Mouse (Mus musculus): ENCODE data around the gene Prpf40b. TPM values are rescaled to one million over a fixed set of nuclear protein-coding genes. Genes with fewer than 3 reads are reported as not detected.

Gene Prpf40b
- total and polyA plus RNA-seq, 3 experiments = 24.7 to 46.4 TPM; not detected in 1

- peaks cover 4 to 11% of the 10 kb centered on the region in 2 experiments; a peak in 3 of 4 replicates for H3K4me1 ChIP-seq (ENCODE audit: control insufficient read depth in 1 of 2, insufficient read depth in 2 of 2, low read length in 2 of 2)
- TF ChIP-seq ELF1 (IDR thresholded peaks at IDR 0.05; ENCODE audit: low read depth, low read length) (no peak), TBP (IDR thresholded peaks at IDR 0.05; ENCODE audit: low read depth, low read length) (no peak), NRF1 (IDR thresholded peaks at IDR 0.05; ENCODE audit: insufficient read depth, low read depth, low read length, poor library complexity, severe bottlenecking) (no peak), SIN3A (IDR thresholded peaks at IDR 0.05; ENCODE audit: low read length) (no peak), ZMIZ1 (IDR thresholded peaks at IDR 0.05; ENCODE audit: low read depth, low read length) (no peak), MAZ (IDR thresholded peaks at IDR 0.05; ENCODE audit: low read depth, low read length) (no peak), UBTF (IDR thresholded peaks at IDR 0.05; ENCODE audit: borderline replicate concordance, insufficient read depth, low read depth, low read length) (no peak), MEF2A (IDR thresholded peaks at IDR 0.05; ENCODE audit: extremely low read depth, insufficient replicate concordance, low read depth, low read length, poor library complexity, severe bottlenecking) (no peak), MXI1 (IDR thresholded peaks at IDR 0.05; ENCODE audit: low read depth, low read length) (no peak), NELFE (IDR thresholded peaks at IDR 0.05; ENCODE audit: low read depth, low read length) (no peak), E2F4 (IDR thresholded peaks at IDR 0.05; ENCODE audit: borderline replicate concordance, low read depth, low read length) (no peak), GABPA (IDR thresholded peaks at IDR 0.05; ENCODE audit: low read depth, low read length) (no peak), MYB (IDR thresholded peaks at IDR 0.05; ENCODE audit: low read depth, low read length) (no peak)
- H3K36me3 ChIP-seq (ENCODE audit: control insufficient read depth in 1 of 2, insufficient read depth in 2 of 2, low read length in 2 of 2) = no peaks in the 10 kb centered on the region; a peak in 1 of 4 replicates
- H3K4me3 ChIP-seq (ENCODE audit: control insufficient read depth in 1 of 2, insufficient read depth in 1 of 2, low read depth in 2 of 2, low read length in 2 of 2) = no peak overlapping the region
- no peak for DNase-seq (ENCODE audit: low read depth, low spot score)
- peaks cover 22 to 24% of the 10 kb centered on the region in 2 experiments for H3K27me3 ChIP-seq (ENCODE audit: control insufficient read depth in 1 of 2, insufficient read depth in 2 of 2, low read length in 2 of 2)
- no peak overlapping the region for H3K27ac ChIP-seq (ENCODE audit: control insufficient read depth, low read depth, low read length)
- no peaks in the 10 kb centered on the region for H3K9me3 ChIP-seq (replicated peaks; ENCODE audit: insufficient read depth, low read length)
- H3K79me2 ChIP-seq (ENCODE audit: control insufficient read depth, insufficient read depth, low read length, poor library complexity) = no peaks in the 10 kb centered on the region
- H3K9ac ChIP-seq (ENCODE audit: control insufficient read depth, low read depth, low read length, poor library complexity, severe bottlenecking) = no peak overlapping the region
These were observed 49.4 kb downstream of the Prpf40b start for GRCm38 (mm10) chr15:99344148-99344870.

DNA sequence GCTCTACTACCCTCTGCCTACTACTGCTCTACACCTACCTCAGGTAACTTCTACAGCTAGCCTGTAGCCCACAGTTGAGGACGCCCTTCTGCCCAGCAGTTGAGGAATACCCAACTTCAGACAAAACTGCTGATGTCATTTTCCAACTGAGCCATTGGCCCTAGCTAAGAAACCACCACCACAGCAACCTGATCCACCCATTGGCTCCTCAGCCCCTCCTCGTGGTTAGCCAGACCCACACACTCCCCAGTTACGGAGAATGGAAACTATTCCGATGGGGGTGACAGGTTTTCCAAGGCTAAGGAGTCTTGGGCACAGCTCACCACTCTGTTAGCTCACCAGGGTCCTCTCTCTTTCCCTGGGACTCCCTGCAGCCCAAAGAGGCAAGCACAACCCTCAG is 50.1 kb downstream of the Prpf40b start:
- H3K36me3 ChIP-seq (ENCODE audit: control insufficient read depth in 1 of 2, insufficient read depth in 2 of 2, low read length in 2 of 2) = no peaks in the 10 kb centered on the region; a peak in 1 of 4 replicates
- no peaks in the 10 kb centered on the region for H3K79me2 ChIP-seq (ENCODE audit: control insufficient read depth, insufficient read depth, low read length, poor library complexity)
- H3K9me3 ChIP-seq (replicated peaks; ENCODE audit: insufficient read depth, low read length) = no peaks in the 10 kb centered on the region
- DNase-seq (ENCODE audit: low read depth, low spot score) = no peak
- H3K4me3 ChIP-seq (ENCODE audit: control insufficient read depth in 1 of 2, insufficient read depth in 1 of 2, low read depth in 2 of 2, low read length in 2 of 2) = no peak overlapping the region
- no peak overlapping the region for H3K27ac ChIP-seq (ENCODE audit: control insufficient read depth, low read depth, low read length)
- no peak overlapping the region for H3K9ac ChIP-seq (ENCODE audit: control insufficient read depth, low read depth, low read length, poor library complexity, severe bottlenecking)
- peaks cover 25 to 29% of the 10 kb centered on the region in 2 experiments for H3K27me3 ChIP-seq (ENCODE audit: control insufficient read depth in 1 of 2, insufficient read depth in 2 of 2, low read length in 2 of 2)
- H3K4me1 ChIP-seq (ENCODE audit: control insufficient read depth in 1 of 2, insufficient read depth in 2 of 2, low read length in 2 of 2) = peaks cover 4 to 11% of the 10 kb centered on the region in 2 experiments; a peak in 3 of 4 replicates
- TF ChIP-seq USF1 (IDR thresholded peaks at IDR 0.05; ENCODE audit: low read depth, low read length) (no peak), ELF1 (IDR thresholded peaks at IDR 0.05; ENCODE audit: low read depth, low read length) (no peak), SMC3 (IDR thresholded peaks at IDR 0.05; ENCODE audit: low read depth, low read length) (no peak), MAFK (IDR thresholded peaks at IDR 0.05; ENCODE audit: borderline replicate concordance, low read depth, low read length) (no peak), ZNF384 (IDR thresholded peaks at IDR 0.05; ENCODE audit: low read depth, low read length) (no peak), MYB (IDR thresholded peaks at IDR 0.05; ENCODE audit: low read depth, low read length) (no peak), RAD21 (IDR thresholded peaks at IDR 0.05; ENCODE audit: low read depth, low read length) (no peak), GABPA (IDR thresholded peaks at IDR 0.05; ENCODE audit: low read depth, low read length) (no peak), MAX (IDR thresholded peaks at IDR 0.05; ENCODE audit: low read length) (no peak), MYC (IDR thresholded peaks at IDR 0.05; ENCODE audit: low read depth, low read length) (no peak), BHLHE40 (IDR thresholded peaks at IDR 0.05; ENCODE audit: borderline replicate concordance, low read depth, low read length) (no peak), EP300 (IDR thresholded peaks at IDR 0.05; ENCODE audit: low read depth in 1 of 2, low read length in 2 of 2) (no peak), CHD2 (IDR thresholded peaks at IDR 0.05; ENCODE audit: low read length) (no peak), ZC3H11A (IDR thresholded peaks at IDR 0.05; ENCODE audit: low read depth, low read length) (no peak), MAZ (IDR thresholded peaks at IDR 0.05; ENCODE audit: low read depth, low read length) (no peak), NRF1 (IDR thresholded peaks at IDR 0.05; ENCODE audit: insufficient read depth, low read depth, low read length, poor library complexity, severe bottlenecking) (no peak), NELFE (IDR thresholded peaks at IDR 0.05; ENCODE audit: low read depth, low read length) (no peak), CTCF (IDR thresholded peaks at IDR 0.05 in 2 of 3, conservative IDR thresholded peaks at IDR 0.05 in 1 of 3; ENCODE audit: control insufficient read depth in 1 of 3, insufficient read depth in 1 of 3, low read depth in 2 of 3, low read length in 3 of 3, poor library complexity in 1 of 3, severe bottlenecking in 1 of 3) (no peak), POLR2AphosphoS5 (IDR thresholded peaks at IDR 0.05; ENCODE audit: borderline replicate concordance, low read depth, low read length) (no peak), RCOR1 (IDR thresholded peaks at IDR 0.05; ENCODE audit: low read depth, low read length) (no peak)
